Mouse (Mus musculus): ENCODE results near the gene Tmem45a. TPM values are rescaled to one million over a fixed set of nuclear protein-coding genes. Genes with fewer than 3 reads are reported as not detected.

The Tmem45a gene
- total RNA-seq, 2 experiments from 2014 or later, result 1.2 to 2.9 TPM

- DNase-seq, result no peak
Observed at GRCm38 (mm10) chr16:56799541-56800029, 86.4 kb downstream of the Tmem45a start.

GRCm38 (mm10) chr16:56798873-56799272 lies 87.1 kb downstream of the Tmem45a start:
- intact Hi-C loops (cut with DNase I), result no loop called here
- no peak for DNase-seq

More at GRCm38 (mm10) chr16:56799541-56800029, 86.4 kb downstream of the Tmem45a start:
- intact Hi-C loops (cut with DNase I), result loop anchor here (5.0 kb wide), 1 partner anchor 118 kb away; no protein-coding TSS in a partner anchor

- no peak for DNase-seq
- intact Hi-C loops (cut with DNase I), result no loop called here
Observed at GRCm38 (mm10) chr16:56795481-56796139, 90.4 kb downstream of the Tmem45a start, which contains the start of gene Adgrg7. TSS of gene Adgrg7 (minus strand) at chr16:56795855.

GRCm38 (mm10) chr16:56794383-56795144 lies 91.4 kb downstream of the Tmem45a start:
- intact Hi-C loops (cut with DNase I), result no loop called here
- no peak for DNase-seq

GRCm38 (mm10) chr16:56793778-56794177 lies 92.2 kb downstream of the Tmem45a start:
- intact Hi-C loops (cut with DNase I), result no loop called here
- DNase-seq, result no peak

GRCm38 (mm10) chr16:56785943-56786342 lies 100.0 kb downstream of the Tmem45a start:
- intact Hi-C loops (cut with DNase I), result no loop called here
- no peak for DNase-seq

- intact Hi-C loops (cut with DNase I), result loop anchor here (10.0 kb wide), 2 partner anchors 323 to 393 kb away; partner anchors contain the start of gene Nit2
- DNase-seq, result peak in 1 of 2 experiments; percentile 18
Observed at GRCm38 (mm10) chr16:56771163-56772105, 114.5 kb downstream of the Tmem45a start.

Other genes starting within 250 kb of the Tmem45a start
- 10 to 100 TPM; 41.1 to 42.7 TPM for gene Tfg, start 168.7 kb downstream of the Tmem45a start, total RNA-seq (2021)
- not detected for gene Adgrg7, start 90.3 kb downstream of the Tmem45a start, total RNA-seq (2021)
- not detected for gene Lnp1, start 41.9 kb upstream of the Tmem45a start, total RNA-seq (2021)
- gene Tmem45a2, start 185.2 kb upstream of the Tmem45a start, total RNA-seq (2021), result not detected
- gene Tomm70a, start 235.5 kb upstream of the Tmem45a start, total RNA-seq (2021), result 10 to 100 TPM; 30.4 to 33.1 TPM

Data from gastrocnemius, postnatal 36 days (tissue).